ENCODE assay signal across 10 mouse cellular contexts in the genomic region with DNA sequence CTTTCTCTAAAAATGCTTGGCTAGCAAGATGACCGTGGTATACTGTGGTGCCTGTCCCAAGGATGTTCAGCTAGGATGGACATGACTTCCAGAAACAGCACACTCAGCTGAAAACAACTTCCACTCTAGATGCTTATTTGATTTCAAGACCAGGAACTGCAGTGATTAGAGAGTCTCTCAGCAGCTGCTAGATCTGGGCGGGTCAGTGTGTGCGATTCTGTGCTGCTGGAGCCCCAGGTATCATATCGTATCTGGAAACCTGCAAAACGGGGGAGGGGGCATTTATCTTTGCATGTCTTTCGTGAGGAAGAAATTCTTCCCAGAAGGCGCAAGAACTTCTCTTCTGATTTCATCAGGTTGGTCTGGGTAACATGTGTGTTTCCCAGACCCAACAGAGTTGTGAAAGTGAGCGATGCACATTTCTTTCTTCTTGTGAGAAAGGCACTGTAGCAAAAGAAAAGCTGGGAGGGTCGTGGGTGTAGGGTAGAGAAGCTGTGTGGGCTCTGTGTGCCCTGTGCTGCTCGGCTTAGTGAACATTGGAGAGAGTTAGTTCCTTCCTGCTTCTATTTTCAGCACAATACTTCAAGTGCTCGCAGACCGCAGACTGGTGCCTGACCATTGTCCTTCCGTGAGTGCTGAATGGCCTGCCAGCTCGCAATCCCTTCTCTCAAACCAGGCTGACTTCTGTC.
DNase-seq lines count a peak whose midpoint lies in the region; ATAC-seq lines count a peak whose summit lies in the region.
"Had no signal": no experiment of that assay in that cellular context is flagged by ENCODE, and none has a peak within 500 bp of the region (broad histone marks: within the 10 kb centered on the region; RNA-seq: fewer than 3 reads in every experiment).

No protein-coding gene starts in this region.

- H3K27ac ChIP-seq in forebrain, embryonic 11.5 days (ENCODE audit: low read depth, low read length): no peak overlapping the region
- H3K27ac ChIP-seq: embryonic facial prominence, embryonic 13.5 days; midbrain, embryonic 12.5 days had no signal

- H3K4me2 ChIP-seq in forebrain, embryonic 11.5 days (ENCODE audit: low read depth, low read length, severe bottlenecking): no peak overlapping the region
- H3K4me2 ChIP-seq: embryonic facial prominence, embryonic 13.5 days; midbrain, embryonic 12.5 days had no signal

- peak; percentile 32 for DNase-seq in layer of hippocampus, adult 11-12 months (ENCODE audit: low spot score)
- no peak for DNase-seq in layer of hippocampus, postnatal 25 days (ENCODE audit: extremely low spot score in 1 of 2, low spot score in 1 of 2)
- DNase-seq in heart, adult 8-10 months (ENCODE audit: low spot score): peak; percentile 78
- DNase-seq in kidney, postnatal 10 days: peak; percentile 30
- peak; percentile 50 for DNase-seq in lung, postnatal 25 days (ENCODE audit: low spot score)
- no peak for DNase-seq in ovary, postnatal 14 days (ENCODE audit: low spot score)
- DNase-seq in MN1 (ENCODE audit: low spot score): no peak
- DNase-seq in forebrain, embryonic 11.5 days (ENCODE audit: low spot score): no peak

- H3K36me3 ChIP-seq in forebrain, embryonic 11.5 days (ENCODE audit: control insufficient read depth, insufficient read depth, low read length): no peaks in the 10 kb centered on the region
- H3K36me3 ChIP-seq: embryonic facial prominence, embryonic 13.5 days; midbrain, embryonic 12.5 days had no signal

- no peak overlapping the region for H3K4me3 ChIP-seq in forebrain, embryonic 11.5 days (ENCODE audit: low read depth, low read length)
- H3K4me3 ChIP-seq: embryonic facial prominence, embryonic 13.5 days; midbrain, embryonic 12.5 days had no signal

- no peaks in the 10 kb centered on the region for H3K27me3 ChIP-seq in forebrain, embryonic 11.5 days (ENCODE audit: control insufficient read depth, insufficient read depth, low read length)
- H3K27me3 ChIP-seq: embryonic facial prominence, embryonic 13.5 days; midbrain, embryonic 12.5 days had no signal

- H3K9ac ChIP-seq in forebrain, embryonic 11.5 days (ENCODE audit: low read length): no peak overlapping the region
- H3K9ac ChIP-seq: embryonic facial prominence, embryonic 13.5 days; midbrain, embryonic 12.5 days had no signal

- WGBS in forebrain, embryonic 11.5 days: 76% methylated on average over 14 of the region's 14 CpGs

- ATAC-seq in forebrain, embryonic 11.5 days (replicated peaks; ENCODE audit: low FRiP score): no peak

- no peaks in the 10 kb centered on the region for H3K9me3 ChIP-seq in forebrain, embryonic 11.5 days (ENCODE audit: control insufficient read depth, low read length)
- H3K9me3 ChIP-seq: embryonic facial prominence, embryonic 13.5 days; midbrain, embryonic 12.5 days had no signal

- no peaks in the 10 kb centered on the region for H3K4me1 ChIP-seq in forebrain, embryonic 11.5 days (replicated peaks; ENCODE audit: control insufficient read depth, insufficient read depth, low read length)
- H3K4me1 ChIP-seq: embryonic facial prominence, embryonic 13.5 days; midbrain, embryonic 12.5 days had no signal

Comparison
In these comparisons a context has a peak if more than half of its experiments do, and no peak if none do; other contexts are left out.
1. DNase-seq: peak in layer of hippocampus, adult 11-12 months (single experiment), heart, adult 8-10 months (single experiment), kidney, postnatal 10 days (single experiment) and lung, postnatal 25 days (single experiment); none in layer of hippocampus, postnatal 25 days (0 of 2), ovary, postnatal 14 days (single experiment), MN1 (single experiment) and forebrain, embryonic 11.5 days (single experiment).